In the genomic region with DNA sequence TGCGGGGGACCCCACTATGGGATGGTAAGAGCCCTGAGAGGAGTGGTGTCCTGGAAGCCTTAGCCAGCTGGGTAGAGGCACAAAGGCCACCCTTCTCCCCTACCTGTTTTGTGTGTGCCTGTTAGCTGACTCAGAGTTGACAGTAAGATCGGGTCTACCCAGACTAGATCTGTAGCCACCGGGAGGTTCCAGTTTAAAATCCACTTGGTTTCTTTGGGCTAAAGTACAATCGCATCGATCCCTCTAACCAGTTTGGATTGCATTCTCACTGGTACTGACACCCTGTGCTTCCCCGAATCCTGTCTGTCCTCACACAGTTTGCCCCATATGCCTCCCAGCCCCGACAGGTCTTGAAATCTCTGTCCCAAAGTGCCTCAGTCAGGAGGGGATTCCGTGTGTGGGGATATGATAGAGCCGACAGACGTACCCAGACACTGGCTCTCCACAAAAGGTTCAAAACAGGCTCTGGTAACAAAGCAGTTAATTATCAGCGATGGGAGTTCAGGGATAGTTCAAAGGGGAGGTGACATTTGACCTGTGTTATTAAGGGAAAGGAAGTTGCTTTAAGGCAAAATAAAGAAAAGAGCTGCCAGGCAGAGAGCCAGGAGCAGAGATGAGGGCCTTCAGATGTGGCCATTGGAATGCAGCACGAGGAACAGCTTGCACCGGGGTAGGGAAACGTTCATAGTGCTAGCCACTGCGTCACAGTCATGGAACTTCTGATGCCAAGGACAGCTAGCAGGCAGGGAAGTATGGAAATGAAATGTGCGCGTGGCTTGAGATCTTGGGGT, we compare ENCODE assay signal across 17 mouse cellular contexts.
DNase-seq lines count a peak whose midpoint lies in the region; ATAC-seq and TF ChIP-seq lines count a peak whose summit lies in the region.
"Had no signal": no experiment of that assay in that cellular context is flagged by ENCODE, and none has a peak within 500 bp of the region (broad histone marks: within the 10 kb centered on the region; RNA-seq: fewer than 3 reads in every experiment).

No protein-coding gene starts in this region.

- WGBS in liver, adult 2 months, result 30% methylated on average over 17 of the region's 17 CpGs
- 58% methylated on average over 17 of the region's 17 CpGs for WGBS in liver, embryonic 13.5 days (ENCODE audit: insufficient replicate concordance)
- 51% methylated on average over 17 of the region's 17 CpGs for WGBS in midbrain, embryonic 14.5 days

- H3K4me2 ChIP-seq in liver, embryonic 13.5 days, result no peak overlapping the region
- no peak overlapping the region for H3K4me2 ChIP-seq in midbrain, embryonic 14.5 days (ENCODE audit: low read length)
- H3K4me2 ChIP-seq: embryonic facial prominence, embryonic 12.5 days; forebrain, embryonic 13.5 days; limb, embryonic 13.5 days; midbrain, embryonic 11.5 days; neural tube, embryonic 12.5 days had no signal

- no peaks in the 10 kb centered on the region for H3K27me3 ChIP-seq in liver, adult 2 months (ENCODE audit: control insufficient read depth, insufficient read depth, low read length)
- H3K27me3 ChIP-seq in liver, embryonic 13.5 days, result no peaks in the 10 kb centered on the region
- H3K27me3 ChIP-seq in midbrain, embryonic 14.5 days (ENCODE audit: control insufficient read depth, insufficient read depth, low read length), result no peaks in the 10 kb centered on the region
- H3K27me3 ChIP-seq: embryonic facial prominence, embryonic 12.5 days; forebrain, embryonic 13.5 days; limb, embryonic 13.5 days; neural tube, embryonic 12.5 days; Patski had no signal

- peak overlapping the region; percentile 82 for H3K27ac ChIP-seq in liver, adult 2 months (replicated peaks; ENCODE audit: insufficient read depth, low read depth, low read length)
- H3K27ac ChIP-seq in liver, embryonic 13.5 days, result peak overlapping the region; percentile 70
- no peak overlapping the region for H3K27ac ChIP-seq in midbrain, embryonic 14.5 days (replicated peaks; ENCODE audit: low read depth, low read length)
- H3K27ac ChIP-seq: embryonic facial prominence, embryonic 12.5 days; forebrain, embryonic 13.5 days; limb, embryonic 13.5 days; neural tube, embryonic 12.5 days had no signal

- no peaks in the 10 kb centered on the region for H3K79me2 ChIP-seq in liver, adult 2 months (ENCODE audit: control insufficient read depth, insufficient read depth, low read length)

- H3K9ac ChIP-seq in liver, adult 2 months (ENCODE audit: low read depth, low read length), result peak overlapping the region; percentile 26; the same call in 1 of the 2 replicates
- no peak overlapping the region for H3K9ac ChIP-seq in liver, embryonic 13.5 days
- H3K9ac ChIP-seq in midbrain, embryonic 14.5 days (replicated peaks; ENCODE audit: low read length), result no peak overlapping the region
- H3K9ac ChIP-seq: embryonic facial prominence, embryonic 12.5 days; forebrain, embryonic 13.5 days; limb, embryonic 13.5 days; neural tube, embryonic 12.5 days had no signal

- ATAC-seq in liver, embryonic 13.5 days (ENCODE audit: low read depth), result peak; percentile 56
- no peak for ATAC-seq in midbrain, embryonic 14.5 days (ENCODE audit: low FRiP score, low TSS enrichment)
- ATAC-seq: forebrain, embryonic 13.5 days; Patski had no signal

- no peaks in the 10 kb centered on the region for H3K36me3 ChIP-seq in liver, adult 2 months (ENCODE audit: control insufficient read depth, insufficient read depth, low read length)
- H3K36me3 ChIP-seq in liver, embryonic 13.5 days, result no peaks in the 10 kb centered on the region
- H3K36me3 ChIP-seq in midbrain, embryonic 14.5 days (ENCODE audit: control insufficient read depth, insufficient read depth, low read length), result no peaks in the 10 kb centered on the region
- H3K36me3 ChIP-seq: embryonic facial prominence, embryonic 12.5 days; limb, embryonic 13.5 days; neural tube, embryonic 12.5 days had no signal

- H3K9me3 ChIP-seq in liver, embryonic 13.5 days (replicated peaks), result no peaks in the 10 kb centered on the region
- H3K9me3 ChIP-seq in midbrain, embryonic 14.5 days (ENCODE audit: control insufficient read depth, low read length), result no peaks in the 10 kb centered on the region
- H3K9me3 ChIP-seq: embryonic facial prominence, embryonic 12.5 days; forebrain, embryonic 13.5 days; limb, embryonic 13.5 days; neural tube, embryonic 12.5 days had no signal

- DNase-seq in liver, adult 2 months (ENCODE audit: extremely low read depth, low read depth, low spot score), result peak; percentile 81
- DNase-seq in liver, result no peak
- peak; percentile 54 for DNase-seq in embryo, embryonic 9.5 days (ENCODE audit: extremely low spot score)
- DNase-seq in liver, embryonic 13.5 days, result no peak
- DNase-seq in testis, postnatal 10 days (ENCODE audit: low spot score), result peak; percentile 54
- DNase-seq in frontal cortex, postnatal 25 days (ENCODE audit: low spot score in 2 of 2), result no peak
- DNase-seq in midbrain, embryonic 14.5 days, result no peak
- DNase-seq in gastrocnemius, adult 8-10 months (ENCODE audit: low spot score in 2 of 2), result no peak
- DNase-seq: cerebellum, adult 2 months; gastrocnemius, postnatal 14 days; heart, postnatal 10 days had no signal

- no peak overlapping the region for H3K4me3 ChIP-seq in liver, adult 2 months (ENCODE audit: insufficient read depth, low read depth, low read length)
- H3K4me3 ChIP-seq in liver, embryonic 13.5 days (replicated peaks), result no peak overlapping the region
- H3K4me3 ChIP-seq in midbrain, embryonic 14.5 days (replicated peaks; ENCODE audit: low read depth, low read length), result no peak overlapping the region
- H3K4me3 ChIP-seq: embryonic facial prominence, embryonic 12.5 days; forebrain, embryonic 13.5 days; limb, embryonic 13.5 days; neural tube, embryonic 12.5 days had no signal

- no peak for TF ChIP-seq POLR2A in liver, adult 2 months (IDR thresholded peaks at IDR 0.05; ENCODE audit: extremely low read depth, insufficient read depth, low read length)

- H3K4me1 ChIP-seq in liver, adult 2 months (ENCODE audit: control insufficient read depth, insufficient read depth, low read length), result peaks cover 11% of the 10 kb centered on the region
- H3K4me1 ChIP-seq in liver, embryonic 13.5 days (replicated peaks), result no peaks in the 10 kb centered on the region; the same call in 1 of the 2 replicates
- no peaks in the 10 kb centered on the region for H3K4me1 ChIP-seq in midbrain, embryonic 14.5 days (ENCODE audit: control insufficient read depth, insufficient read depth, low read length)

- TF ChIP-seq CTCF in liver, adult 2 months (IDR thresholded peaks at IDR 0.05; ENCODE audit: low read depth, low read length), result no peak

Comparison
In these comparisons a context has a peak if more than half of its experiments do, and no peak if none do; other contexts are left out.
1. DNase-seq: peak in liver, adult 2 months (single experiment), embryo, embryonic 9.5 days (single experiment) and testis, postnatal 10 days (single experiment); none in liver (single experiment), liver, embryonic 13.5 days (single experiment), frontal cortex, postnatal 25 days (0 of 2), midbrain, embryonic 14.5 days (single experiment) and gastrocnemius, adult 8-10 months (0 of 2).